Mouse (Mus musculus): Measurements from ENCODE around the gene Gm12216. TPM values are rescaled to one million over a fixed set of nuclear protein-coding genes. Genes with fewer than 3 reads are reported as not detected.
A peak's percentile ranks its signal among the peaks of the same experiment; 100 is the strongest.

Gm12216 gene
- total RNA-seq, 2 experiments from 2014 or later: 2.0 to 3.6 TPM

DNA sequence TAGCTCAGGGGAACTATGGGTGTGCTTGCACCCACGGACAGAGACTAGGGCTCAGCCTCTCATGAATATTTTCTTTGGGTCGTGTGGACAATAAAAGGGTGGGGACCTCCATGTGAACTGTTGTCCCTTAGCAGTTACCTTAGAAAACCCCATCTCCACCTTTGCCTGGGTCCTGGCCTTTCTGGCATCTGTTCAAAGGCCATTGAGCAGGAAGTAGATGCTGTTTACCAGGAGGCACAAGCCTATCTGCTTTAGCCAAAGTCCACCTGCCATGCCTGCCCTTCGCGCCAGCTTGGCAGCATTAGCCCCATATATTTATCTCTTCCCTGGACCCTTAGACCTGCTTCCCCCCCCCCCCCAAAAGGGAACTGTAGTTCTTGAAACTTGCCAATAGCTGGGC lies 101.4 kb downstream of the Gm12216 start:
- no peak for DNase-seq
- intact Hi-C loops (cut with DNase I): loop anchor here (1.0 kb wide), 1 partner anchor 92 kb away; no protein-coding TSS in a partner anchor

DNA sequence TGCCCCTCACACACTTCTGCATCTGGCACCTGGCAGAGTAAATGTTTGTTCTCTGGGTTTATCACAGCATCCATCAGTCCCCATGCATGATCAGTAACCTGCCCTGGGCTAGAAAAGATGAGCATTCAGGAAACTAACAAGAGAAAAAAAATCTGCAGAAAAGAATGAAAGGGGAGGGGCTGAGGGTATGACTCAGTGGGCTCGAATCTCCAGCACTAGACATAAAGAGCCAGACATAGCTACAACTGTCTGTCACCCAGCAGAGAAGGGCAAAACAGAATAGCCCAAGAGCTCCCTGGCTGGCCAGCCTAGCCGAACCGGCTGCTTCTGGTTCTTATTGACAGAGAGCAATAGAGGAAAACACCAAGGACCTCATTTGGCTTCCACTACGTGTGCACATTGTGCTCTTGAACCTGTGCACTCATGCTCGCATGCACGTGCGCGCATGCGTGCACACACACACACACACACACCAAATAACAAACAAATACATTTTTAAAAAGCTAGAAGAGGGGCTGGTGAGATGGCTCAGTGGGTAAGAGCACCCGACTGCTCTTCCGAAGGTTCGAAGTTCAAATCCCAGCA lies 104.0 kb downstream of the Gm12216 start:
- DNase-seq: no peak
- intact Hi-C loops (cut with DNase I): no loop called here

DNA sequence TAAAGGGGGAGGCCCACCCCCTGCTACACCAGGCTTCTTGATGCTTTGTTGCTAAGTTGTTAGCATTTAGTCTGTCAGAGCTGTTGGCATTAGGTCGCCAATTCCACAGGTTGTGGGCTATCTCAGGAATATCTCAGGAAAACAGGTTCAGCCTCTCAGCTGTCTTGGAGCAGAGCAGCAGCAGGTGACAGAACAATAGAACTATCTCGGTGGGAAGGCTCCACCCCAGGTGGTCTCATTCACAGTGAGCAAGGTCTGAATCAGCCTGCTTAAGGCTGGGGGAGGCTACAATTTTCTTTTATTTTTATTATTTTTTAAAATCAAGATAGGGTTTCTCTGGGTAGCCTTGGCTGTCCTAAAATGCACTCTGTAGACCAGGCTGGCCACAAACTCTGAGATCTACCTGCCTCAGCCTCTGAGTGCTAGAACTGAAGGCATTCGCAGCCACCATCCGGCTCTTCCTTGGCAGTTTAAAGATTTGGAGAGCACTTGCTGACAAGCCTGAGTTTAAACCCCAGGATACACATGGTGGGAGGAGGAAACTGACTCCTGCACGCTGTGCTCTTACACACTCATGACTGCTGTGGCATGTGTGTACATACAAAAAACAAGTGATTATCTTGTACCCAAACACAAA lies 109.2 kb downstream of the Gm12216 start:
- no peak for DNase-seq
- intact Hi-C loops (cut with DNase I): no loop called here

DNA sequence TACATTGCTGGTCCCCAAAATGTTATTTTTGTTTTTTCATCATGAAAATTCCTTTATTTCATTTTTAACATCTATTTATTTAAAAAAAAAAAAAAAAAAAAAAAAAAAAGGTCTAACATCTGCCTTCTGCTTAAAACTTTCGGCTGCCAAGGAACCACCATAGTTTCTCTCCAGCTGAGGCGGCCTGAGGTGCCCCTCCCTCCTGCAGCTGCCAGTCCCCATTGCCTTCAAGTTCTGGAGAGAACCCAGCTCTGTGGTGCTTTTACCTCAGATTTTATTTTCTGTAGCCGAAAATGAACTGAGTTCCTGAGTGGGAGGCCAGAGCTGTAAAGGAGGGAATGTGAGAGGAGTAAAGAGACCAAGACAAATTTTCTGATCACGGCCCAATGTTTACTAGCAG lies 109.8 kb downstream of the Gm12216 start:
- intact Hi-C loops (cut with DNase I): no loop called here
- DNase-seq: no peak

DNA sequence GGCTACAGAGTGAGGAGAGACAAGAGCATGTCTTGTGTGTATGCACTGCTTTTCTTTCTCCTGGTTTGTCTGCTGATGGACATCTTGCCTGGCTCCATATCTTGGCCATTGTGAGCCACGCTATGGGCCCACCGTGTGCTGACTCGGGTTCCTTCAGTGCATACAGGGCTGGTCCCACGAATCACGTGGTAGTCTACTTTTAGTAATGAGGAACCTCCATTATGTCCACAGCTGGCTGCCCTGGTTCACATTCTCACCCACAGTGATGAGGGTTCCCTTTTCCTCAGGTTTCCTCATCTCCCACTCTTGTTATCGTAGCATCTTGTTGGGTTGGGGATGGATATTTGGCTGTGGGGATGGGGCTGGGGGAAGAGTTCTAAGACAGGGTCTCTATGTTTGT lies 110.4 kb downstream of the Gm12216 start:
- intact Hi-C loops (cut with DNase I): no loop called here
- no peak for DNase-seq

DNA sequence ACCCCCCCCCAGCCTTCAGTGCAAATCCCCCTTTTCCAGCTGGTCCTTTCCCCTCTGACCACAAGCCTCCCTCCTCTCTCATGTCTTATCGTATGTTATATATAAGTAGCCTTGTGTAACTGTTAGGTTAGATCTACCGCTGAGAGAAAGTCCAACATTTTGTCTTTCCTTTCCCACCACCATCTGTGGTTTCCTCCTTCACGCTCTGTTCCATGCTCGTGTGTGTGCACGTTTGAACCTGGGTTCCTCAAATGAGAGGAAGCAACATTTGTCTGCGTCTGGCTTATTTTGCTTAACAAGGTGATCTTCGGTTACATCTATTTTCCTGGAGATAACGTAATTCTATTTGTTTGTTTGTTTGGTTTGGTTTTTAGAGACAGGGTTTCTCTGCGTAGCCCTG lies 111.1 kb downstream of the Gm12216 start:
- no peak for DNase-seq
- intact Hi-C loops (cut with DNase I): no loop called here

DNA sequence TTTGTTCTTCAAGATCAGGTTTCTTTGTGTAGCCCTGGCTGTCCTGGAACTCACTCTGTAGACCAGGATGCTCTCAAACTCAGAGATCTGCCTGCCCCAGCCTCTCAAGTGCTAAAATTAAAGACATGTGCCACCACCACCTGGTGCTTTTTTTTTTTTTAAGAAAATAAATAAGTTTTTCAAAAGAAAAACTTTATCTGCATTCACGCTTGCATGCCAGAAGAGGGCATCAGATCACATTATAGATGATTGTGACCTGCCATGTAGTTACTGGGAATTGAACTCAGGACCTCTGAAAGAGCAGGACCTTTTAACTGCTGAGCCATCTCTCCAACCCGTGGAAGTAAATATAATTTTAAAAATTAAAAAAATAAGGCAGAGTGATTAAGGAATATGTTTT lies 113.8 kb downstream of the Gm12216 start:
- intact Hi-C loops (cut with DNase I): no loop called here
- no peak for DNase-seq

DNA sequence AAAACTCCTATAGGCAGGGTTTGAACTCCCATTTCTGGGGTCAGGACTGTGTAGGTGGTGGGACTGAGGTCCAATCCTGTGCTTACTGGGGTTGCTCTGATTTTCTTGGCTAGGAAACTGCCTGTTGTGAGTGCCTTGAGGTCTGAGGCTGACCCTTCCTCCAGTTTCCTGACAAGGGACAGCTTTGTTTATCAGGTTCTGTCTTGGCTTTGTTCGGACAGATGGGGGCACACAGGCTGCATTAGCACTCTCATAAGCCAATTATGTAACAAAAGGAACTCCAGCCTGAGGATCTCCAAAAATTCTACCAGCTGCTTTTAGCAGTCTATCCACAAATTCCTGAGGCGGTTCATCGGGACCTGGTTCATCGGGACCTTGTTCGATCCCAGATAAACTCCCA lies 116.7 kb downstream of the Gm12216 start:
- intact Hi-C loops (cut with DNase I): no loop called here
- DNase-seq: no peak

DNA sequence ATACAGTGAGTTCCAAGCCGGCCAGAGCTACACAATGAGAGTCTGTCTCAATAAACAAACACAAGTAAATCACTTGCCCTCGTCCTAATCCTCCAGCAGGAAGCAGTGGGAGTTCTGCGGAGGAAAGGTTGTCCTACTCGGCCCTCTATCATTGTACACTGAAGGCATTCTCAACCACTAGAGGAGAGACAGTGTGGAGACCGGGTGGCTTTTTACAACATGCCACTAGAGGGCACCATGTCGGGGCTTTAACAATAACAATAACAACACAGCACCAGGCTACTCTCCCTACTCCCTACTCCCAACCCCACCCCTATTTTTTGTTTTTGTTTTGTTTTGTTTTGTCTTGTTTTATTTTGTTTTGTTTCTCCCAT lies 121.5 kb downstream of the Gm12216 start:
- DNase-seq: peak; percentile 51 to 70
- intact Hi-C loops (cut with DNase I): loop anchor here (2.0 to 10.0 kb wide), 4 partner anchors 113 to 517 kb away; partner anchors contain the start of gene Gm9837

DNA sequence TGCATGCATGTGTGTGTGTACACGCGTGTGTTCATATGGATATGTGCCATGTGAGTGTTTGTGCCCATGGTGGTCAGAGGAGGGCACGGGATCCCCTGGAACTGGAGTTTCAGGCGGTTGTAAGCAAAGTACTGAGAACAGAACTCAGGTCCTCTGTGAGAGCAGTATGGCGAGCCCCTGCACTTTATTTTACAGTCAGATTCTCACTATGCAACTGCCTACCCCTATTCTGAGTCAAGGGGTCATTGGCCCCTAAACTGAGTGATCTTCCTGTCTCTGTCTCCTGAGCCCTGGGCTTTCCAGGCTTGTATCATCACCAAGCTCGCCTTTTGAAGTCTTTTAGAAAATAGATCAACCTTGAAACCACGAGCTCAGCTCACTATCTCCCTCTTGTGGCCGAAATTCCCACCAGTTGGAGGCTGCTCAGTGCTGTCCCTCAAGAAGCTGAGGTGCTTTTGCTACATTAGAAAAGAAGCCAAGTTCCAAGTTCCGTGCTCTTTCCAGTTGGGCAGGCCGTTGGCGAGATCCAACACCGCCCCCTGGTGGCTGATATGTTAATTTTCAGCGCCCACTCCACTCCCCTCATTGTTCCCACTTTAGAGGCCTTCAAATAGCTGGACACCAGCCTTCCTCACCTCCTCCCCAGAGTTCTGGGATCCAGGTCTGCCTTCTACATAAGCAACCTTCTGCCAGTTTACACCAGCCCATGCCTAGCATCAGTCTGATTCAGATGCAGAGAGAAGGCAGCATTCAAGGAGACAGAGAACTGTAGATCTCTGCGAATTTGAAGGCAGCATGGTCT lies 122.1 kb downstream of the Gm12216 start:
- peak; percentile 75 to 85 for DNase-seq
- intact Hi-C loops (cut with DNase I): loop anchor here (2.0 to 10.0 kb wide), 4 partner anchors 114 to 518 kb away; partner anchors contain the start of gene Gm9837

DNA sequence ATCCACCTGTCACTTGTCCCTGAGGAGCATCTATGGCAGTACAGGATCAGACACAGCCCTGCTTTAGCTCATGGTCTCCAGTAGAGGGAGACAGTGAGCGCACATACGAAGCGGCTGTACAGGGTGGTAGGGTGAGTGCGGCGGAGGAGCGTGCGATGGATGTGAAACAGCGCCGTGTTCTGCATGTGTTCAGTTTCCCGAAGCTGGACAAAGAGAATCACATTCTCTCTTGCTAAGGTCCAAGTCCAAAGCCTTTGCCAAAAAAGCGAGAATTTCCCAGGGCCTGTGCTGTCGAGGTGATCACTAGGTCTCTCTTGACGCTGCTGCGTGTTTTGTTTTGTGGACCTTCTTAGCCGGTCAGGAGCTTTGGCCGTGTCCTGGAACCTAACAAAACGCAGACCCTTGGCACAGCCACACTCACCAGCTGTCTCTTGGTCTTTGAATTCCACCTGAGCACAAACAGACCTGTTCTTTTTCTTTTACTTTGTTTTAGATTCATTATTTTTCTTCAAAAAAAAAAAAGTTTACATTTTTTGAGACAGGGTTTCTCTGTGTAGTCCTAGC lies 123.3 kb downstream of the Gm12216 start:
- intact Hi-C loops (cut with DNase I): loop anchor here (2.0 to 10.0 kb wide), 4 partner anchors 115 to 519 kb away; partner anchors contain the start of gene Gm9837
- DNase-seq: peak; percentile 51 to 66

DNA sequence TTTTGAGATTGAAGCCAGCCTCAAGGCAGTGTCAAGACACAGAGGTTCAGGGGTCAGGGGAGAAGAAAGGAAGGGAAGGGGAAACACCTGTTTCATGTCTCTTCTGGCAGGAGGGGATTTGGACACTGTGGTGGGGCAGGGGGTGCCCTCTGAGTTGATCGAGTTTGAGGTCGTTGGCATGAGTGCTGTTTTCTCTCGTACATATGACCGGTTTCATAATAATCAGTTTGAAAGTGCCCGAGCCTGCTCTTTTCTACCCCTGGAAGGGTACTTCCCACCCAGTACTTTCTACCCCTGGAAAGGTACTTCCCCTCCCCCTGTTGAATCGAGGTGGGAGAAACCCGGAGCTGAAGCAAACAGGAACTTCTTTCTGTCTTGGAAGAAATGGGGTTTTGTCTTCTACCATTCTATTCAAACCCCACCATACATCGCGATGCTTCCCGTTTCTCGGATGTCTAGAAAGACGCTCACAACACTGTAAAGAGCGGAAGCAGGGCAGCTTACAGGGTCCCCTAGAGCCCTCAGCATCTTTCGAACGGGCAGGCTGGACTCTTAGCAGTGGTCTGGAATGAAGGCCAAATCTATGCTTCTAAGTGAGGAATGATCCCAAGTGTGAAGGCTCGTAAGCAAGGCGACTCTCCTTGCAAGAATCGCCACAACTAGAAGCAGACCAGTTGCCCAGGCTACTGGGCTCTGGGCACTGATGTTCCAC lies 123.9 kb downstream of the Gm12216 start:
- intact Hi-C loops (cut with DNase I): loop anchor here (5.0 to 10.0 kb wide), 3 partner anchors 148 to 520 kb away; partner anchors contain the start of gene Gm9837
- DNase-seq: no peak

DNA sequence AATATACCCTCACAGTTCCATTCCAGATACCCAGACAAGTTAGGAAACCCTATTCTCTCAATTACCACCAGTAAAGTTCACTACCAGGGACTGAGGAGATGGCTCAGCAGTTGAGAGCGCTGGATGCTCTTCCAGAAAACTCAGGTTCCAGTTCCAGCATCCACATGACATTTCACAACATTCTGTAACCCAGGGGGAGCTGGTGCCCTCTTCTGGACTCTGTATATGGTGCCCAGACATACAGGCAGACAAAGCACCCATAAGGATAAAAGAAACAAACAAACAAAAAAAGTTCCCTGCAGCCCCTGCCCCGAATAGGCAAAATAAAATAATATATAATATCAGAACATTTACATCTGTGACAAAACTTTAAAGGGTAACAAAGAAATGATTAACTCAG lies 124.6 kb downstream of the Gm12216 start:
- DNase-seq: no peak
- intact Hi-C loops (cut with DNase I): loop anchor here (10.0 kb wide), 1 partner anchor 520 kb away; no protein-coding TSS in a partner anchor

DNA sequence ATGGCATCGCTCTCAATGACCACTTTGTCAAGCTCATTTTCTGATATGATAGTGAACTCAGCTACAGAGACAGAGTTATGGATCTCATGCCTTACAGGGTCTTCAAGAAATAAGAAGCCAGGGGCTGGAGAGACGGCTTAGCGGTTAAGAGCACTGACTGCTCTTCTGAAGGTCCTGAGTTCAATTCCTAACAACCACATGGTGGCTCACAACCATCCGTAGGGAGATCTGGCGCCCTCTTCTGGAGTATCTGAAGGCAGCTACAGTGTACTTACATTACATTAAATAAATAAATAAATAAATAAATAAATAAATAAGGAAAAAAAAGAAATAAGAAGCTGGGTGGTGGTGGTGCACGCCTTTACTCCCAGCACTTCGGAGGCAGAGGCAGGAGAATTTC lies 125.2 kb downstream of the Gm12216 start:
- intact Hi-C loops (cut with DNase I): loop anchor here (10.0 kb wide), 1 partner anchor 521 kb away; no protein-coding TSS in a partner anchor
- no peak for DNase-seq

Small RNAs within 50 kb of the gene (microRNA-seq; reads per million reads assigned to microRNA genes)
- gene Mir7671: 0.27 to 0.48 reads per million in 2 experiments

Other genes with a start within 250 kb of the Gm12216 start
- not detected for gene Il4, start 240.6 kb downstream of the Gm12216 start, total RNA-seq (2021)
- gene Il13, start 224.6 kb downstream of the Gm12216 start, total RNA-seq (2021): not detected
- gene Rad50, start 151.9 kb downstream of the Gm12216 start, total RNA-seq (2021): 1 to 10 TPM; 8.2 to 9.4 TPM
- gene Il5, start 138.5 kb downstream of the Gm12216 start, total RNA-seq (2021): not detected
- 10 to 100 TPM; 18.4 to 19.5 TPM for gene Irf1, start 89.2 kb downstream of the Gm12216 start, total RNA-seq (2021)
- not detected for gene Gm17334, start 86.1 kb downstream of the Gm12216 start, total RNA-seq (2021)
- gene Slc22a5, start 32.4 kb upstream of the Gm12216 start, total RNA-seq (2021): 10 to 100 TPM; 20.9 to 23.7 TPM
- 1 to 10 TPM; 1.7 to 2.5 TPM for gene Slc22a21, start 121.1 kb upstream of the Gm12216 start, total RNA-seq (2021)
- gene Slc22a4, start 168.8 kb upstream of the Gm12216 start, total RNA-seq (2021): 1 to 10 TPM; 3.5 to 4.7 TPM
- 10 to 100 TPM; 29.9 to 33.2 TPM for gene Pdlim4, start 209.8 kb upstream of the Gm12216 start, total RNA-seq (2021)
- 10 to 100 TPM; 43.3 to 46.4 TPM for gene P4ha2, start 240.8 kb upstream of the Gm12216 start, total RNA-seq (2021)

All from heart, postnatal 14 days (tissue).